Mouse (Mus musculus): ENCODE results near the gene Slc39a8. TPM values are rescaled to one million over a fixed set of nuclear protein-coding genes. Genes with fewer than 3 reads are reported as not detected.

Slc39a8 gene
- polyA plus RNA-seq (2017; shearing (Covaris generic)): 7.0 TPM

GRCm38 (mm10) chr3:135825016-135825753 is at the start of gene Slc39a8:
Gene Slc39a8 (plus strand): TSS chr3:135825279.

Other genes starting within 250 kb of the Slc39a8 start
- 60.0 TPM for gene Nfkb1, start 133.7 kb upstream of the Slc39a8 start, polyA plus RNA-seq (2017; shearing (Covaris generic))